9 mouse cellular contexts compared by ENCODE assay signal in genomic region chr8:105825506-105825905, GRCm38 (mm10). TPM values are rescaled to one million over a fixed set of nuclear protein-coding genes. Genes with fewer than 3 reads are reported as not detected.
DNase-seq lines count a peak whose midpoint lies in the region; ATAC-seq and TF ChIP-seq lines count a peak whose summit lies in the region.
"Had no signal": no experiment of that assay in that cellular context is flagged by ENCODE, and none has a peak within 500 bp of the region (broad histone marks: within the 10 kb centered on the region; RNA-seq: fewer than 3 reads in every experiment).

No protein-coding gene starts in this region.

- ATAC-seq in erythroblast, adult 5-6 weeks (replicated peaks; ENCODE audit: low FRiP score, poor library complexity, severe bottlenecking) = 0 out of 2 replicates have a peak, but pooled peaks have one; percentile 1
- ATAC-seq in limb, embryonic 12.5 days (ENCODE audit: insufficient number of reproducible peaks, insufficient read depth, low FRiP score, low TSS enrichment, low read depth) = no peak
- ATAC-seq in neural tube, embryonic 13.5 days (ENCODE audit: low read depth) = no peak
- ATAC-seq in megakaryocyte progenitor cell, adult 5-6 weeks (replicated peaks; ENCODE audit: poor library complexity) = no peak

- peak overlapping the region; percentile 88; the same call in 1 of the 2 replicates for H3K4me3 ChIP-seq in layer of hippocampus, adult 2 months
- H3K4me3 ChIP-seq in limb, embryonic 12.5 days (replicated peaks) = peak overlapping the region; percentile 95
- H3K4me3 ChIP-seq in neural tube, embryonic 13.5 days = peak overlapping the region; percentile 95

- no peak for DNase-seq in layer of hippocampus, adult 2 months (ENCODE audit: low spot score in 2 of 2)
- no peak for DNase-seq in layer of hippocampus, adult 8-10 months (ENCODE audit: low spot score in 2 of 2)
- no peak for DNase-seq in frontal cortex, postnatal 10 days (ENCODE audit: low spot score in 2 of 2)
- DNase-seq in right cerebral cortex, postnatal 14 days = no peak

- H3K9me3 ChIP-seq in limb, embryonic 12.5 days = no peaks in the 10 kb centered on the region
- H3K9me3 ChIP-seq in neural tube, embryonic 13.5 days = no peaks in the 10 kb centered on the region

- peaks cover 51% of the 10 kb centered on the region for H3K36me3 ChIP-seq in limb, embryonic 12.5 days
- H3K36me3 ChIP-seq in neural tube, embryonic 13.5 days = peaks cover 37% of the 10 kb centered on the region

- H3K27ac ChIP-seq in layer of hippocampus, adult 2 months = no peak overlapping the region; the same call in 1 of the 2 replicates
- no peak overlapping the region for H3K27ac ChIP-seq in limb, embryonic 12.5 days
- no peak overlapping the region for H3K27ac ChIP-seq in neural tube, embryonic 13.5 days (replicated peaks)

- peaks cover 16% of the 10 kb centered on the region for H3K4me1 ChIP-seq in limb, embryonic 12.5 days (replicated peaks)
- peaks cover 34% of the 10 kb centered on the region for H3K4me1 ChIP-seq in neural tube, embryonic 13.5 days (replicated peaks)

- no peak overlapping the region for H3K9ac ChIP-seq in limb, embryonic 12.5 days (replicated peaks)
- peak overlapping the region; percentile 91; the same call in 1 of the 2 replicates for H3K9ac ChIP-seq in neural tube, embryonic 13.5 days

- TF ChIP-seq CTCF in layer of hippocampus, adult 2 months (conservative IDR thresholded peaks at IDR 0.05) = no peak

- no peaks in the 10 kb centered on the region for H3K27me3 ChIP-seq in limb, embryonic 12.5 days
- H3K27me3 ChIP-seq in neural tube, embryonic 13.5 days = no peaks in the 10 kb centered on the region

- H3K4me2 ChIP-seq in limb, embryonic 12.5 days = peak overlapping the region; percentile 90
- peak overlapping the region; percentile 99 for H3K4me2 ChIP-seq in neural tube, embryonic 13.5 days

- WGBS in limb, embryonic 12.5 days = 62% methylated on average over 4 of the region's 4 CpGs
- WGBS in neural tube, embryonic 13.5 days = 52% methylated on average over 4 of the region's 4 CpGs

RNA-seq across cellular contexts. Expression of gene Ranbp10, which starts 1.6 kb away (rescaled TPM):
- 10 to 100 TPM; 25.1 to 27.3 TPM for total RNA-seq in layer of hippocampus, adult 2 months (2021)
- 10 to 100 TPM; 24.0 to 28.4 (median 26.2) TPM for total RNA-seq in layer of hippocampus, adult 8-10 months (2022)
- total RNA-seq in erythroblast, adult 5-6 weeks (2015; ENCODE audit: low replicate concordance) = 514 and 565 TPM in 2 replicates
- 620 and 633 TPM in 2 replicates for total RNA-seq in erythroblast, adult 5-6 weeks (2017; ENCODE audit: low replicate concordance)
- 14.9 and 17.2 TPM in 2 replicates for polyA plus RNA-seq in limb, embryonic 12.5 days (2016; fragmentation: Nextera tagmentation; extraction: Ambion mirVana)
- 11.6 and 13.0 TPM in 2 replicates for polyA plus RNA-seq in neural tube, embryonic 13.5 days (2015; fragmentation: Nextera tagmentation; extraction: Ambion mirVana)
- total RNA-seq in megakaryocyte progenitor cell, adult 5-6 weeks (2015) = 12.6 and 13.2 TPM in 2 replicates
- 7.7 and 9.2 TPM in 2 replicates for total RNA-seq in megakaryocyte progenitor cell, adult 5-6 weeks (2017)

RNA-seq across cellular contexts. Expression of gene Tsnaxip1, which starts 2.0 kb away (rescaled TPM):
- total RNA-seq in layer of hippocampus, adult 2 months (2021) = under 1 TPM; 0.22 to 0.28 TPM
- total RNA-seq in layer of hippocampus, adult 8-10 months (2022) = under 1 TPM in 3 of 4 experiments, not detected in 1; 0.18 to 0.49 (median 0.31) TPM
- total RNA-seq in erythroblast, adult 5-6 weeks (2015; ENCODE audit: low replicate concordance) = 1.0 and 1.2 TPM in 2 replicates
- total RNA-seq in erythroblast, adult 5-6 weeks (2017; ENCODE audit: low replicate concordance) = 2.5 and 3.2 TPM in 2 replicates
- 0.17 and 0.56 TPM in 2 replicates for polyA plus RNA-seq in limb, embryonic 12.5 days (2016; fragmentation: Nextera tagmentation; extraction: Ambion mirVana)
- polyA plus RNA-seq in neural tube, embryonic 13.5 days (2015; fragmentation: Nextera tagmentation; extraction: Ambion mirVana) = 0.46 and 0.54 TPM in 2 replicates
- total RNA-seq in megakaryocyte progenitor cell, adult 5-6 weeks (2015) = not detected in 2 replicates
- not detected in 2 replicates for total RNA-seq in megakaryocyte progenitor cell, adult 5-6 weeks (2017)
- polyA plus RNA-seq: large intestine, adult 2 months had no signal

RNA-seq across cellular contexts. Expression of gene Cenpt, which starts 27.6 kb away (rescaled TPM):
- total RNA-seq in layer of hippocampus, adult 2 months (2021) = 10 to 100 TPM; 14.6 to 16.0 TPM
- 10 to 100 TPM; 11.6 to 18.5 (median 14.0) TPM for total RNA-seq in layer of hippocampus, adult 8-10 months (2022)
- 13.1 and 15.9 TPM in 2 replicates for total RNA-seq in erythroblast, adult 5-6 weeks (2015; ENCODE audit: low replicate concordance)
- total RNA-seq in erythroblast, adult 5-6 weeks (2017; ENCODE audit: low replicate concordance) = 9.6 and 11.3 TPM in 2 replicates
- polyA plus RNA-seq in limb, embryonic 12.5 days (2016; fragmentation: Nextera tagmentation; extraction: Ambion mirVana) = 55.3 and 59.2 TPM in 2 replicates
- 52.7 and 63.8 TPM in 2 replicates for polyA plus RNA-seq in neural tube, embryonic 13.5 days (2015; fragmentation: Nextera tagmentation; extraction: Ambion mirVana)
- 18.3 and 21.2 TPM in 2 replicates for total RNA-seq in megakaryocyte progenitor cell, adult 5-6 weeks (2015)
- 14.4 and 20.1 TPM in 2 replicates for total RNA-seq in megakaryocyte progenitor cell, adult 5-6 weeks (2017)

RNA-seq across cellular contexts. Expression of gene Thap11, which starts 29.4 kb away (rescaled TPM):
- 10 to 100 TPM; 37.2 to 38.9 TPM for total RNA-seq in layer of hippocampus, adult 2 months (2021)
- 10 to 100 TPM; 36.4 to 39.7 (median 38.3) TPM for total RNA-seq in layer of hippocampus, adult 8-10 months (2022)
- total RNA-seq in erythroblast, adult 5-6 weeks (2015; ENCODE audit: low replicate concordance) = 6.3 and 16.3 TPM in 2 replicates
- 7.1 and 8.3 TPM in 2 replicates for total RNA-seq in erythroblast, adult 5-6 weeks (2017; ENCODE audit: low replicate concordance)
- polyA plus RNA-seq in limb, embryonic 12.5 days (2016; fragmentation: Nextera tagmentation; extraction: Ambion mirVana) = 85.6 and 96.3 TPM in 2 replicates
- polyA plus RNA-seq in neural tube, embryonic 13.5 days (2015; fragmentation: Nextera tagmentation; extraction: Ambion mirVana) = 61.4 and 64.1 TPM in 2 replicates
- total RNA-seq in megakaryocyte progenitor cell, adult 5-6 weeks (2015) = 30.9 and 32.4 TPM in 2 replicates
- total RNA-seq in megakaryocyte progenitor cell, adult 5-6 weeks (2017) = 25.1 and 28.5 TPM in 2 replicates

RNA-seq across cellular contexts. Expression of gene Nutf2, which starts 34.9 kb away (rescaled TPM):
- total RNA-seq in layer of hippocampus, adult 2 months (2021) = 10 to 100 TPM; 33.5 to 40.8 TPM
- total RNA-seq in layer of hippocampus, adult 8-10 months (2022) = 10 to 100 TPM; 12.8 to 36.2 (median 22.6) TPM
- 48.1 and 55.3 TPM in 2 replicates for total RNA-seq in erythroblast, adult 5-6 weeks (2015; ENCODE audit: low replicate concordance)
- total RNA-seq in erythroblast, adult 5-6 weeks (2017; ENCODE audit: low replicate concordance) = 5.7 and 8.9 TPM in 2 replicates
- polyA plus RNA-seq in limb, embryonic 12.5 days (2016; fragmentation: Nextera tagmentation; extraction: Ambion mirVana) = 253 and 266 TPM in 2 replicates
- 198 and 201 TPM in 2 replicates for polyA plus RNA-seq in neural tube, embryonic 13.5 days (2015; fragmentation: Nextera tagmentation; extraction: Ambion mirVana)
- 261 and 316 TPM in 2 replicates for total RNA-seq in megakaryocyte progenitor cell, adult 5-6 weeks (2015)
- 26.3 and 49.1 TPM in 2 replicates for total RNA-seq in megakaryocyte progenitor cell, adult 5-6 weeks (2017)

Comparison
In these comparisons a context has a peak if more than half of its experiments do, and no peak if none do; other contexts are left out.
1. RNA of gene Ranbp10, which starts 1.6 kb away (total RNA-seq): 514 to 633 TPM in erythroblast, adult 5-6 weeks; 25.1 to 27.3 TPM in layer of hippocampus, adult 2 months, 24.0 to 28.4 TPM in layer of hippocampus, adult 8-10 months and 7.7 to 13.2 TPM in megakaryocyte progenitor cell, adult 5-6 weeks; every median in the first group is over 10 times any median in the second.
2. Peak in every context shown above with its lines, with median percentiles within 50 percentile points of each other: H3K4me3 ChIP-seq.